Mouse (Mus musculus) limb, embryonic 11.5 days (tissue): ENCODE measurements around the gene Fermt3. TPM values are rescaled to one million over a fixed set of nuclear protein-coding genes. Genes with fewer than 3 reads are reported as not detected.

Experiments used
- ATAC-seq: fragments of 200-750 bp; cut with Nextera tagmentation; 2 replicates; pipeline ENCODE4 v1.8.0; 2017; ENCODE audit warnings: low read depth; ENCODE audit not compliant: insufficient number of reproducible peaks, low FRiP score, low TSS enrichment
- DNase-seq: peaks from one replicate; pipeline ENCODE4 v3.0.0-alpha.2; 2015; ENCODE audit warnings: low spot score
- H3K27ac ChIP-seq: fragments of 300-500 bp; sonication (generic); replicated peaks from 2 replicates; pipeline ENCODE4 v1.5.1; 2014; ENCODE audit warnings: low read depth, mild to moderate bottlenecking, low read length
- H3K27me3 ChIP-seq: fragments of 300-500 bp; sonication (generic); 2 replicates; pipeline ENCODE4 v1.6.1; 2014; ENCODE audit warnings: mild to moderate bottlenecking, low read length, mixed read lengths; ENCODE audit not compliant: control insufficient read depth, insufficient read depth
- H3K36me3 ChIP-seq: fragments of 300-500 bp; sonication (generic); 2 replicates; pipeline ENCODE4 v1.6.1; 2014; ENCODE audit warnings: mild to moderate bottlenecking, low read length, moderate library complexity, mixed read lengths; ENCODE audit not compliant: control insufficient read depth, insufficient read depth
- H3K4me1 ChIP-seq: fragments of 300-500 bp; sonication (generic); 2 replicates; pipeline ENCODE4 v1.6.1; 2014; ENCODE audit warnings: low read length, mixed read lengths; ENCODE audit not compliant: control insufficient read depth, insufficient read depth
- H3K4me2 ChIP-seq: fragments of 300-500 bp; sonication (generic); 2 replicates; pipeline ENCODE4 v1.6.1; 2014; ENCODE audit warnings: low read depth, mild to moderate bottlenecking, moderate library complexity; ENCODE audit not compliant: severe bottlenecking
- H3K4me3 ChIP-seq: fragments of 300-500 bp; sonication (generic); 2 replicates; pipeline ENCODE4 v1.5.1; 2014; ENCODE audit warnings: low read depth, low read length
- H3K9ac ChIP-seq: fragments of 300-500 bp; sonication (generic); 2 replicates; pipeline ENCODE4 v1.6.1; 2014; ENCODE audit warnings: mild to moderate bottlenecking, low read length
- H3K9me3 ChIP-seq: fragments of 300-500 bp; sonication (generic); 2 replicates; pipeline ENCODE4 v1.6.1; 2016; ENCODE audit warnings: low read length; ENCODE audit not compliant: control insufficient read depth
- WGBS: fragments of 180-500 bp; shearing (Covaris S2); extraction: QIAGEN DNeasy Blood & Tissue Kit; methylation state at CpG from one replicate; pipeline ENCODE4 v1.1.7; 2014; 5-methylcytosine and 5-hydroxymethylcytosine counted together
- polyA plus RNA-seq: library from polyadenylated mRNA; unstranded; fragments of >200 nt; fragmentation: Nextera tagmentation; extraction: Ambion mirVana; gene quantifications from 2 replicates; pipeline ENCODE4 v1.2.1, GENCODE M21; 2014

The Fermt3 gene
- polyA plus RNA-seq, 1 experiment from 2014 or later: 7.1 TPM

DNA sequence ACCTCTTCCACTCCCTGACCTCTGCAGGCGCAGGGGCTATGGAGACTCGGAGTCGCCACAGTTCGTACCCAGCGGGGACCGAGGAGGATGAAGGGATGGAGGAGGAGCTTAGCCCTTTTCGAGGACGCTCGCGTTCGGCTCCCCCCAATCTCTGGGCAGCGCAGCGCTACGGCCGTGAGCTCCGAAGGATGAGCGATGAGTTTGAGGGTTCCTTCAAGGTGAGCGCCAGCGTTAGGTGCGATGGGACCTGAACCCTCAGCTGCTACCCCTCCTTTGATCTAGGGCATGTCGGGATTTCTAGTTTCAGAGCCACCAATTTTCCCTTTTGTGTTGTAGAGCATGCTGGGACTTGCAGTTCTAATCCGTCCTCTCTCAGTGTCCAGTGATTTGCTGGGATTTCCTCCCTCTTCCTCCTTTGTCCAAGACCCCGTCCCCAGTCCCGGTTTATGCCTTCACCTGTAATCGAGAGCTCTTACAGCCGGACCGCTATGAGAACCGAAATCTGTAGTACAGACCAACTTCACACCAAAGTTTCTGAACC, 68.6 kb downstream of the Fermt3 start:
- peak; percentile 75 for DNase-seq
- Histone ChIP-seq H3K4me1 (peaks cover 9% of the 10 kb centered on the region; the same call in 1 of the 2 replicates), H3K36me3 (peaks cover 5% of the 10 kb centered on the region; the same call in 1 of the 2 replicates), H3K27me3 (no peaks in the 10 kb centered on the region), H3K4me2 (peak overlapping the region; percentile 79), H3K9me3 (no peaks in the 10 kb centered on the region), H3K27ac (peak overlapping the region; percentile 90), H3K9ac (peak overlapping the region; percentile 84), H3K4me3 (peak overlapping the region; percentile 63)
- ATAC-seq: peak; percentile 15; the same call in 1 of the 2 replicates
- under 1% methylated on average over 28 of the region's 28 CpGs for WGBS

GRCm38 (mm10) chr19:6949951-6950350, 69.3 kb downstream of the Fermt3 start:
- ATAC-seq: no peak
- Histone ChIP-seq H3K4me2 (peak overlapping the region; percentile 79), H3K27me3 (no peaks in the 10 kb centered on the region), H3K36me3 (peaks cover 3% of the 10 kb centered on the region; the same call in 1 of the 2 replicates), H3K27ac (no peak overlapping the region), H3K9me3 (no peaks in the 10 kb centered on the region), H3K9ac (no peak overlapping the region), H3K4me1 (peaks cover 9% of the 10 kb centered on the region; the same call in 1 of the 2 replicates), H3K4me3 (0 out of 2 replicates have a peak overlapping the region, but pooled peaks have one; percentile 63)
- DNase-seq: no peak
- WGBS: 74% methylated on average over 5 of the region's 5 CpGs

DNA sequence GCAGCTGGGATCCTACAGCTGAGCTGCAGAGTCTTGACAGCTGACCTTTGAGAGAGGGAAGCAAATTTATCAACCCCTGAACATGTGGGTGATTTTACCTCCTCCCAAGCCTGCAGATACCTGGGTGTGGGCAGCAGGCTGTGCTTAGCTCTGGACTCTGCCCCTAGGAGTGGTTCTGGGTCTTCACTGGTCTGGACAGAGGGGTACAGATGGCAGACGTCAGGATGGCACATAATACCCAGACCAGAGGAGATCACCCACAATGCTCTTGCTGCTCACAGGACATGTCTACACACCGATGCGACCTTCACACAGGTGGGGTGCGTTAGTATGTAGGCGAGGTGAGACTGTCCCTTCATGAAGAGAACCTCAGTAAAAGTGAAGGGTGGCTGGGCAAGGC, 69.7 kb downstream of the Fermt3 start:
- H3K4me3 ChIP-seq: no peak overlapping the region
- ATAC-seq (no peak), DNase-seq (no peak)
- H3K27me3 ChIP-seq: no peaks in the 10 kb centered on the region
- H3K36me3 ChIP-seq: no peaks in the 10 kb centered on the region
- no peak overlapping the region for H3K9ac ChIP-seq
- H3K4me2 ChIP-seq: no peak overlapping the region
- H3K27ac ChIP-seq: no peak overlapping the region
- WGBS: 94% methylated on average over 5 of the region's 5 CpGs
- peaks cover 9% of the 10 kb centered on the region; the same call in 1 of the 2 replicates for H3K4me1 ChIP-seq
- no peaks in the 10 kb centered on the region for H3K9me3 ChIP-seq

Other genes with a start within 250 kb of the Fermt3 start
- gene Rps6ka4, start 178.8 kb downstream of the Fermt3 start, polyA plus RNA-seq: 4.2 and 4.6 TPM in 2 replicates
- gene Ccdc88b, start 161.3 kb downstream of the Fermt3 start, polyA plus RNA-seq: 0.11 and 0.16 TPM in 2 replicates
- 173 and 177 TPM in 2 replicates for gene Trmt112, start 109.8 kb downstream of the Fermt3 start, polyA plus RNA-seq
- gene Prdx5, start 109.4 kb downstream of the Fermt3 start, polyA plus RNA-seq: 74.7 and 90.5 TPM in 2 replicates
- 1.9 and 3.3 TPM in 2 replicates for gene Esrra, start 97.7 kb downstream of the Fermt3 start, polyA plus RNA-seq
- 0.71 and 1.3 TPM in 2 replicates for gene Catsperz, start 94.1 kb downstream of the Fermt3 start, polyA plus RNA-seq
- 0.24 and 0.31 TPM in 2 replicates for gene Kcnk4, start 85.0 kb downstream of the Fermt3 start, polyA plus RNA-seq
- 50.2 and 51.7 TPM in 2 replicates for gene Bad, start 77.6 kb downstream of the Fermt3 start, polyA plus RNA-seq
- 19.1 and 22.6 TPM in 2 replicates for gene Gpr137, start 77.0 kb downstream of the Fermt3 start, polyA plus RNA-seq
- gene Ppp1r14b, start 44.5 kb downstream of the Fermt3 start, polyA plus RNA-seq: 282 and 293 TPM in 2 replicates
- 24.4 and 27.7 TPM in 2 replicates for gene Plcb3, start 43.0 kb downstream of the Fermt3 start, polyA plus RNA-seq
- gene Fkbp2, start 39.0 kb downstream of the Fermt3 start, polyA plus RNA-seq: 70.9 and 72.7 TPM in 2 replicates
- gene Vegfb, start 31.8 kb downstream of the Fermt3 start, polyA plus RNA-seq: 37.1 and 38.7 TPM in 2 replicates
- gene Dnajc4, start 26.9 kb downstream of the Fermt3 start, polyA plus RNA-seq: 15.0 and 20.7 TPM in 2 replicates
- gene Nudt22, start 23.4 kb downstream of the Fermt3 start, polyA plus RNA-seq: 18.3 and 22.3 TPM in 2 replicates
- gene Trpt1, start 23.3 kb downstream of the Fermt3 start, polyA plus RNA-seq: 8.9 and 9.7 TPM in 2 replicates
- 448 and 453 TPM in 2 replicates for gene Stip1, start 20.5 kb upstream of the Fermt3 start, polyA plus RNA-seq
- 4.1 and 5.8 TPM in 2 replicates for gene Macrod1, start 37.3 kb upstream of the Fermt3 start, polyA plus RNA-seq
- gene Flrt1, start 86.3 kb upstream of the Fermt3 start, polyA plus RNA-seq: 3.0 and 3.9 TPM in 2 replicates
- gene Otub1, start 186.8 kb upstream of the Fermt3 start, polyA plus RNA-seq: 247 and 260 TPM in 2 replicates
- gene Cox8a, start 198.1 kb upstream of the Fermt3 start, polyA plus RNA-seq: 807 and 830 TPM in 2 replicates
- 83.9 and 85.1 TPM in 2 replicates for gene Naa40, start 221.7 kb upstream of the Fermt3 start, polyA plus RNA-seq
- 22.6 and 30.0 TPM in 2 replicates for gene Rcor2, start 247.9 kb upstream of the Fermt3 start, polyA plus RNA-seq